Mouse (Mus musculus) kidney, embryonic 16.5 days (tissue): Measurements from ENCODE around the gene Dnah5. TPM values are rescaled to one million over a fixed set of nuclear protein-coding genes. Genes with fewer than 3 reads are reported as not detected.

Experiments
- ATAC-seq: fragments of 200-750 bp; cut with Nextera tagmentation; 2 replicates; pipeline ENCODE4 v1.8.0; 2017; ENCODE audit warnings: moderate TSS enrichment; ENCODE audit not compliant: low FRiP score, low TSS enrichment
- H3K27ac ChIP-seq: fragments of 300-500 bp; sonication (generic); 2 replicates; pipeline ENCODE4 v1.5.1; 2014; ENCODE audit warnings: low read length
- H3K27me3 ChIP-seq: fragments of 300-500 bp; sonication (generic); 2 replicates; pipeline ENCODE4 v1.6.1; 2014; ENCODE audit warnings: low read length, control low read depth, mixed read lengths; ENCODE audit not compliant: insufficient read depth
- H3K36me3 ChIP-seq: fragments of 300-500 bp; sonication (generic); 2 replicates; pipeline ENCODE4 v1.6.1; 2014; ENCODE audit warnings: low read length, control low read depth, mixed read lengths; ENCODE audit not compliant: insufficient read depth
- H3K4me1 ChIP-seq: fragments of 300-500 bp; sonication (generic); 2 replicates; pipeline ENCODE4 v1.6.1; 2014; ENCODE audit warnings: low read length, control low read depth, mixed read lengths; ENCODE audit not compliant: insufficient read depth
- H3K4me2 ChIP-seq: fragments of 300-500 bp; sonication (generic); replicated peaks from 2 replicates; pipeline ENCODE4 v1.6.1; 2014; ENCODE audit warnings: low read depth, low read length
- H3K4me3 ChIP-seq: fragments of 300-500 bp; sonication (generic); 2 replicates; pipeline ENCODE4 v1.5.1; 2014; ENCODE audit warnings: mild to moderate bottlenecking, low read length
- H3K9ac ChIP-seq: fragments of 300-500 bp; sonication (generic); replicated peaks from 2 replicates; pipeline ENCODE4 v1.6.1; 2014; ENCODE audit warnings: low read length
- H3K9me3 ChIP-seq: fragments of 300-500 bp; sonication (generic); 2 replicates; pipeline ENCODE4 v1.6.1; 2016; ENCODE audit warnings: low read length, control low read depth
- WGBS: fragments of 180-500 bp; shearing (Covaris S2); extraction: QIAGEN DNeasy Blood & Tissue Kit; methylation state at CpG from one replicate; pipeline ENCODE4 v1.1.7; 2014; 5-methylcytosine and 5-hydroxymethylcytosine counted together
- polyA plus RNA-seq: library from polyadenylated mRNA; unstranded; fragments of >200 nt; fragmentation: Nextera tagmentation; extraction: Ambion mirVana; gene quantifications from 2 replicates; pipeline ENCODE4 v1.2.1, GENCODE M21; 2015

Dnah5 gene
- polyA plus RNA-seq, 1 experiment from 2014 or later, result 0.07 TPM

- Histone ChIP-seq H3K36me3 (no peaks in the 10 kb centered on the region), H3K27me3 (no peaks in the 10 kb centered on the region), H3K4me1 (no peaks in the 10 kb centered on the region), H3K27ac (no peak overlapping the region), H3K4me2 (no peak overlapping the region), H3K9ac (no peak overlapping the region), H3K4me3 (no peak overlapping the region), H3K9me3 (no peaks in the 10 kb centered on the region)
- ATAC-seq, result no peak
- WGBS, result 88% methylated on average over 1 of the region's 1 CpGs
Observed at GRCm38 (mm10) chr15:28260250-28260649, 56.7 kb downstream of the Dnah5 start.

GRCm38 (mm10) chr15:28299438-28299837 is 95.9 kb downstream of the Dnah5 start:
- Histone ChIP-seq H3K4me1 (no peaks in the 10 kb centered on the region), H3K4me3 (no peak overlapping the region), H3K9me3 (no peaks in the 10 kb centered on the region), H3K27ac (no peak overlapping the region), H3K9ac (no peak overlapping the region), H3K4me2 (no peak overlapping the region), H3K27me3 (no peaks in the 10 kb centered on the region), H3K36me3 (no peaks in the 10 kb centered on the region)
- 93% methylated on average over 4 of the region's 4 CpGs for WGBS
- no peak for ATAC-seq

- 24% methylated on average over 8 of the region's 8 CpGs for WGBS
- H3K4me2 ChIP-seq, result no peak overlapping the region
- no peaks in the 10 kb centered on the region for H3K4me1 ChIP-seq
- H3K27ac ChIP-seq, result no peak overlapping the region
- ATAC-seq, result no peak
- no peak overlapping the region for H3K4me3 ChIP-seq
- no peaks in the 10 kb centered on the region for H3K36me3 ChIP-seq
- H3K9me3 ChIP-seq, result no peaks in the 10 kb centered on the region
- H3K9ac ChIP-seq, result no peak overlapping the region
- no peaks in the 10 kb centered on the region for H3K27me3 ChIP-seq
Observed at GRCm38 (mm10) chr15:28307131-28307530, 103.6 kb downstream of the Dnah5 start.

- WGBS, result 91% methylated on average over 2 of the region's 2 CpGs
Observed at GRCm38 (mm10) chr15:28307884-28308283, 104.3 kb downstream of the Dnah5 start.

GRCm38 (mm10) chr15:28310516-28310915 is 107.0 kb downstream of the Dnah5 start:
- no peaks in the 10 kb centered on the region for H3K9me3 ChIP-seq
- 80% methylated on average over 4 of the region's 4 CpGs for WGBS
- no peaks in the 10 kb centered on the region for H3K4me1 ChIP-seq
- H3K9ac ChIP-seq, result no peak overlapping the region
- no peaks in the 10 kb centered on the region for H3K27me3 ChIP-seq
- H3K4me2 ChIP-seq, result no peak overlapping the region
- H3K36me3 ChIP-seq, result no peaks in the 10 kb centered on the region
- H3K4me3 ChIP-seq, result no peak overlapping the region
- no peak for ATAC-seq
- no peak overlapping the region for H3K27ac ChIP-seq

More at GRCm38 (mm10) chr15:28307884-28308283, 104.3 kb downstream of the Dnah5 start:
- Histone ChIP-seq H3K27me3 (no peaks in the 10 kb centered on the region), H3K4me1 (no peaks in the 10 kb centered on the region), H3K4me2 (no peak overlapping the region), H3K9ac (no peak overlapping the region), H3K36me3 (no peaks in the 10 kb centered on the region), H3K4me3 (no peak overlapping the region), H3K9me3 (no peaks in the 10 kb centered on the region), H3K27ac (no peak overlapping the region)
- ATAC-seq, result no peak

- Histone ChIP-seq H3K27ac (no peak overlapping the region), H3K4me1 (no peaks in the 10 kb centered on the region), H3K9me3 (no peaks in the 10 kb centered on the region), H3K36me3 (no peaks in the 10 kb centered on the region), H3K4me3 (no peak overlapping the region), H3K4me2 (peak overlapping the region; percentile 5; the same call in 1 of the 2 replicates), H3K9ac (no peak overlapping the region), H3K27me3 (no peaks in the 10 kb centered on the region)
- WGBS, result 63% methylated on average over 14 of the region's 14 CpGs
- peak; percentile 51; the same call in 1 of the 2 replicates for ATAC-seq
Observed at GRCm38 (mm10) chr15:28313451-28313850, 109.9 kb downstream of the Dnah5 start.

- no peaks in the 10 kb centered on the region for H3K4me1 ChIP-seq
- H3K36me3 ChIP-seq, result no peaks in the 10 kb centered on the region
- peak; percentile 27; the same call in 1 of the 2 replicates for ATAC-seq
- H3K4me3 ChIP-seq, result no peak overlapping the region
- no peak overlapping the region for H3K9ac ChIP-seq
- no peak overlapping the region for H3K27ac ChIP-seq
- H3K27me3 ChIP-seq, result no peaks in the 10 kb centered on the region
- no peaks in the 10 kb centered on the region for H3K9me3 ChIP-seq
- no peak overlapping the region for H3K4me2 ChIP-seq
- 21% methylated on average over 6 of the region's 6 CpGs for WGBS
Observed at GRCm38 (mm10) chr15:28315812-28316528, 112.4 kb downstream of the Dnah5 start.

- Histone ChIP-seq H3K4me2 (no peak overlapping the region), H3K36me3 (no peaks in the 10 kb centered on the region), H3K27me3 (no peaks in the 10 kb centered on the region), H3K27ac (no peak overlapping the region), H3K4me3 (no peak overlapping the region), H3K4me1 (no peaks in the 10 kb centered on the region), H3K9ac (no peak overlapping the region), H3K9me3 (no peaks in the 10 kb centered on the region)
- WGBS, result 86% methylated on average over 7 of the region's 7 CpGs
- no peak for ATAC-seq
Observed at GRCm38 (mm10) chr15:28322533-28322932, 119.0 kb downstream of the Dnah5 start.

- no peak for ATAC-seq
- H3K4me1 ChIP-seq, result no peaks in the 10 kb centered on the region
- no peak overlapping the region for H3K4me3 ChIP-seq
- H3K4me2 ChIP-seq, result no peak overlapping the region
- no peak overlapping the region for H3K9ac ChIP-seq
- no peaks in the 10 kb centered on the region for H3K9me3 ChIP-seq
- no peak overlapping the region for H3K27ac ChIP-seq
- no peaks in the 10 kb centered on the region for H3K36me3 ChIP-seq
- no peaks in the 10 kb centered on the region for H3K27me3 ChIP-seq
- 72% methylated on average over 7 of the region's 7 CpGs for WGBS
Observed at GRCm38 (mm10) chr15:28326985-28327384, 123.4 kb downstream of the Dnah5 start.

GRCm38 (mm10) chr15:28327441-28327840 is 123.9 kb downstream of the Dnah5 start:
- WGBS, result 80% methylated on average over 9 of the region's 9 CpGs

More at GRCm38 (mm10) chr15:28327441-28327840, 123.9 kb downstream of the Dnah5 start:
- Histone ChIP-seq H3K27ac (no peak overlapping the region), H3K9me3 (no peaks in the 10 kb centered on the region), H3K9ac (no peak overlapping the region), H3K4me1 (no peaks in the 10 kb centered on the region), H3K4me3 (no peak overlapping the region), H3K4me2 (no peak overlapping the region), H3K36me3 (no peaks in the 10 kb centered on the region), H3K27me3 (no peaks in the 10 kb centered on the region)
- ATAC-seq, result no peak
